Mouse (Mus musculus): ENCODE measurements around the gene Gm21958.
"Not testable (repeated sequence)": the region's sequence is repeated elsewhere in the genome, so short reads cannot be mapped to it uniquely, and the experiment has no call there.

The Gm21958 gene

GRCm38 (mm10) chr3:54718947-54719346 is 4.8 kb upstream of the Gm21958 start:
- DNase-seq = no peak

- no peak for DNase-seq
Measured at GRCm38 (mm10) chr3:54717348-54717747, 3.2 kb upstream of the Gm21958 start.

DNA sequence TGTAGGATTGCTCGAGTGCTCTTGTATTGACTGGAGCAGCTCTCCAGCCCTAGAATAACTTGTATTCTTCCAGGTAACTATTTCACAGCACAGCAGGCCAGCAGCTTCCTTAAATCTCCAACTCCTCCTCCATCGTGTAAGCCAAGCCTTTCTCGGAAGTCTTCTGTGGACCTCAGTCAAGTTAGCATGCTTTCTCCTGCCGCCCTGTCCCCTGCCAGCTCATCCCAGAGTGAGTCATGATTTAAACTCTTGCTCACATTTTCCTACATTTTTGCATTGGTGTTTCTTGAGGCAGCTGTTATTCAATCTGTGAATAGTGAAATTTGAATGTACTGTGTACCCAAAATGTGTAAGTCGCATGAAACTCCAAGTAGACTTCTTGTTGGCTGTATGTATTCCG is 1.3 kb upstream of the Gm21958 start:
- no peak for DNase-seq

DNA sequence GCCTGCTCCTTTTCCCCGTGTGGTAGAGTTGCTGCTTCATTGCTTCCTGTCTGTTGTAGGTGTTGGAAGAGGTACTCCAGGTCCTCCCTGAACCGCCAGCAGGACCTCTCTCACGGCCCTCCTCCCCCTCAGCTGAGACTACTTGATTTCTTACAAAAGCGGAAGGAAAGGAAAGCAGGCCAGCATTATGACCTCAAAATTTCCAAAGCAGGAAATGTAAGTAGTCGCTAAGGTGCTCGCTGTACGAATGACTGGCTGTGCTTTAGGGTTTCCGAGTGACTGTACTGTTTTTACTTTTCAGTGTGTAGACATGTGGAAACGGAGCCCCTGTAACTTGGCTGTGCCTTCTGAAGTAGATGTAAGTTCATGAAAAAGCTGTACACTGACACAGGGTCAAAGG is 5.2 kb downstream of the Gm21958 start:
- DNase-seq = peak; percentile 27 to 32

DNA sequence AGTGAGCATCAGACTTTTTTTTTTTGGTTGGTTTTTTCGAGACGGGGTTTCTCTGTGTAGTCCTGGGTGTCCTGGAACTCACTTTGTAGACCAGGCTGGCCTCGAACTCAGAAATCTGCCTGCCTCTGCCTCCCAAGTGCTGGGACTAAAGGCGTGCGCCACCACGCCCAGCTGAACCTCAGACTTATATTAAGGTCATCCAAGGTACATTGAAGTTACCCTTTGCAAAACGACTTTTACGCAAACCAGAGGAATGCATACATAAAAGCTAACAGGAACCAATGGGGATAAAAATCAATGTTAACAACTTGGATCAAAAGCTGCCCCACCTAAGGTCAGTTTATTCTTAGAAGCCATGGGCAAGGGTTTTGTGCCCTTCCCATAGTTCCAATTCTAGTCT is 10.0 kb downstream of the Gm21958 start:
- not testable (repeated sequence) for DNase-seq

DNA sequence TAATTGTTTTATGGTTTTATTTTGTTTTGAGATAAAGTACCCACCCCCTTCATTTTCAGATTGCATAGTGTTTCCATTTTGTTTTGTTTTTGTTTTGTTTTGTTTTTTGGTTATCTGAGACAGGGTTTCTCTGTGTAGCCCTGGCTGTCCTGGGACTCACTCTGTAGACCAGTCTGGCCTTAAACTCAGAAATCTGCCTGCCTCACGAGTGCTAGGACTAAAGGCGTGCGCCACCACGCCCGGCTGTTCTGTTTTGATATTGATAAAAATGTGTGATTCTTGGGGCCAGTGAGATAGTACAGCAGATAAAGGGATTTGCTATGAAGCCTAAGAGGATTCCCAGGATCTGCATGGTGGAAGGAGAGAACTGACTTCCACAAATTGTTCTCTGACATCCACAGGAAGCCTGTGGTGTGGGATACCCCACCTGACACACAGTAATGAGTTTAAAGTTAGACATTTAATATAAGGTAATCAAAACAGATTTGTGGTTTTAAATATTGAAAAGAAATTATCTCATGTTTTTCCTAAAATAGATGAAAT is 14.3 kb downstream of the Gm21958 start:
- no peak for DNase-seq

- DNase-seq = no peak
Measured at GRCm38 (mm10) chr3:54693056-54693415, 21.1 kb downstream of the Gm21958 start.

DNA sequence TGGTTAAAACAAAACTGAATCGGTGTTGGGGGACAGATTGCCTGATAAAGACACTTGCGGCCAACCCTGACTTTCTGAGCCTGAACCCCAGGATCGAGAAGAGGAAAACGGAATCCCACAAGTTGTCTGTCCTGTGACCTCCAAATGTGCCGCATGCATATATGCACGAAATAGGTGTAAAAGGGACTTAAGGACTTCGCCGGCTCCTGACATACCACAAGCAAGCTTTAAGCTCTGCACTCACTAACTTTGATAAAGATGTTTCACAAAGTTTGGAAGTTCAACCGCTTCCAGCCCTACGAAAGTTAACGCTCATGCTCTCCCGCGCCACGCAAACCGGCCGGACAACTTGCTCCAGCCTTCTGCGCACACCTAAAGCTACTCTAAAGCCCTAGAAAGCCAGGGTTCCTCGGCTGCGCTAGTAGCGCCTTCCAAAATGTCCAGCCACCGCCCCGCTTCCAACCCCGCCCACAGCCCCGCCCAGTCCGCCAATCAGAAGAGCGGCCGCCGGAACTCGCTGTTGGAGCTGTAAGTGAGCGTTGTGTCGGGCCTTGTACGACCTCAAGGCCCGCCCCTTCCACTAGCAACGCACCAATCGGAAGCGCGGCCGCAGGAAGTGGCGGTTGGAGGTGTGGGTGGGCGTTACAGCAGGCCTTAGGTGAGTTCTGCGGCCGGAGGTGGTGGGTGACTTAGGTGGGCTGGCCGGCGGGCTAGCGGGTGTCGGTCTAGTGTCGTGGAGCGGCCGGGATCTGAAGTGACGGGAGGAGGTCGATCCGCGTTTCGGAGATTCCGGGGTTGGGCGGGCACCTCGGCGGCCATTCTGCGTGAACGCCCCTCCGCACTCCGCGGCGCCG is 21.7 kb downstream of the Gm21958 start, which contains the start of gene Supt20:
Gene Supt20 (plus strand): TSS at position 606 of the 854 bp plus-strand sequence.
- DNase-seq = peak; percentile 84 to 87

DNA sequence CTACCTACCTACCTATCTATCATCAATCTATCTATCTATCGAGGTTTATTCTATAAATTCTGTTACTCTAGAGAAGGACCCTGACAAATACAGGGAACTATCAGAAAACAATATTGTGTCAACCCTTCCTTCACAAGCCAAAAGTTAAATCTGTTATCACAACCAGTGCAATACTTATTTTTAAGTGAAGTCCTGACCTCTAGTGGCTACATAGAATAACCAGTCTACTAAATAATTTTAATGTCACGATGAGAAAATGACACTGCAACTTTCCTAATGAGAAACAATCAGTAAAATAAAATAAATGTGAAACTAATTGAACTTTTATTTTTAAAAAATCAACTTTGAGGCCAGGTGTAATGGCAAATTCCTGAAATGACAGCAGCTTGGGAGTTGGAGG is 25.1 kb downstream of the Gm21958 start:
- DNase-seq = no peak

DNA sequence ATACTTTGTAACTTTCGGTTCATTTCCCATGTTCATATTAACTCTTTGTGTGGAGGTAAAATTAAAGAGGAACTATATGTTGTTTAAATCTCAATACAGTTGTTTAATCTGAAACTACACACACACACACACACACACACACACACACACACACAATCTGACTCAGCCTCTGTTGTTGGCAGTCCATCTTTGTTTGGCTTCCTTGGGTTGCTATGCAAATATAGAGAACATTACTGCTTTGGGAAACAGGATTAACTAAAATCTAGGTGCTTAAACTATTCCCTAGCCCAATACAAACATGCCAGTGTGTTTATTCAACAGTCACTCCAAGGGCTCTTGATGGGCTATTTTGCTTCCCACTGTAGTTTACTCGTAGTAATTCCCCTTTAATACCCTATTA is 26.9 kb downstream of the Gm21958 start:
- DNase-seq = no peak

DNA sequence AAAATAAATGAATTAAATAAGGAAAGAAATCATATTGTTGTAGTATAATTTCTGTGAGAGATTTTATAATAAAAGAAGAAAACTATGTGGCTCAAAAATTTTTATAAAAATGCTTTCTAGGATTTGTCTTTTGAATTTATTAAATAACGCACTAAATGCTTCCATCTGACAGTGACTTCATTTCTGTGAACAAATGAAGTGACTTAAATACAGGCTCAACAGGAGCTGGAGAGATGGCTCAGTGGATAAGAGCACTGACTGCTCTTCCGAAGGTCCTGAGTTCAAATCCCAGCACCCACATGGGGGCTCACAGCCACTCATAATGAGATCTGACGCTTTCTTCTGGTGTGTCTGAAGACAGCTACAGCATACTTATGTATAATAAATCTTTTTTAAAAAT is 29.0 kb downstream of the Gm21958 start:
- no peak for DNase-seq

GRCm38 (mm10) chr3:54681310-54682204 is 32.6 kb downstream of the Gm21958 start:
- no peak for DNase-seq

DNA sequence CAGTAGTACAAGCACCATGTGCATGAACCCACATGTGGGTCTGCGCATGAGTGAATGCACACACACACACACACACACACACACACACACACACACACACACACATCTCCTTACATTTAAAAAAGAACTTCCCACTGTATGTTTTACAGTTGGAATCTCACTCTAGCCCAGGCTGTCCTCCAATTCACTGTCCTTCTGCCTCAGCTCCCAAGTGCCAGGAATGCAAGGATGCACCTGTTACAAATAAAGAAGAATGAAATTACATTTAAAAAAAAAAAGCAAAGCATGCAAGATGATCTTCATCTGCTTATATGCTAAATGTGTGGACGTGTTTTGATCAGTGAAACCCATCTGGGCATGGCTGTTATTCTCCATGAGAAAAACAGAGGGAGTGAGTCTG is 37.3 kb downstream of the Gm21958 start:
- no peak for DNase-seq

GRCm38 (mm10) chr3:54672557-54673529 is 41.3 kb downstream of the Gm21958 start:
- DNase-seq = peak in 1 of 2 experiments; percentile 18

- DNase-seq = no peak
Measured at GRCm38 (mm10) chr3:54672111-54672510, 42.0 kb downstream of the Gm21958 start.

DNA sequence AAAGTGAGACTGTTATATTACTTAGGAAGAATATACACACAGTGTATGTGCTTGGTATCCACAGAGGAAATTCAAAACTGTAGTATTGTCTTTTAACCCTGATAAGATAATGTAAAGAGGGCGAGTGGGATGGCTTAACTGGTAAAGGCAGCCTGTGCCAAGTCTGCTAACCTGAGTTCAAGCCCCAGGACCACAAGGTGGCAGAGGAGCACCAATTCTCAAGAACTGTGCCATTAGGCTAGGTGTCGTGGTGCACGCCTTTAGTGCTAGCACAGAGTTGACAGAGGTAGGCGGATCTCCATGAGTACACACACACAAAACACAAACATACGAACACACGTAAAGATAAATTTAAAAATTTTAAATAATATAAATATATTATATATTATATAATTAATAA is 44.6 kb downstream of the Gm21958 start:
- peak in 1 of 2 experiments; percentile 8 for DNase-seq

DNA sequence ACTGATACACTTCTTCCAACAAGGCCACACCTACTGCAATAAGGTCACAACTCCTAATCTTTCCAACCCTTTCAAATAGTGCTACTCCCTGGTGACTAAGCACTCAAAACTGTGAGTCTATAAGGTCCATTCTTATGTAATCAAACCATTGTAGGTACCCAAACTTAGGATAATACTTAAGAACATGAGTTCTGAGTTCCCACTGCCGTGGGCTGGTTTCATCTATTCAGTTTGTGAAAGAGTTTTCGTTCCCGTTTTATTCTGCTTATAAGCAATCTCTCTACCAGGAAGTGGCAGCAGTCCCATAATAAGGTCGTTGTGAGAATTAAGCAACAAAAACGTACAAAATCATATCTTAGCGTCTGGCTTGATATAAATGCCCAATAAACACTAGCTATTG is 45.4 kb downstream of the Gm21958 start:
- no peak for DNase-seq

DNA sequence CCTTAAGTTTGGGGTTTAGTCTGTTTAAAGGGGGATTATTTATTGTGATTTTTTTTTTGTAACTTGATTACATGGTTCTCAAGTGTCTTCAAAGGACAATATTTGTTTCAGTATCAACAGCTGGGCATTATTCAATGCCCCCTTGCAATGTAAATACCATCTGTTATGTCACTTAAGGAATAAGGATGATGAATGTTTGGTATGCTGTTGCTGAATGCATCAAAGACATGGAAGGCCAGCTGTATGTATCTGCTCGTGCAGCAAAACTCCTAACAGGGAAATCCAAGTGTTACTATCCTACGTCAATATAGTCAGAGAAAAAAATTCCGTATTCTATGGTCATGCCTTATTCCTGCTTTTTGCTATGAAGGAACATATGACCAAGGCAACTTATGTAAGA is 46.0 kb downstream of the Gm21958 start:
- DNase-seq = no peak

Data from spleen, adult 18-20 months (tissue).